Mouse (Mus musculus): ENCODE results near the gene Sft2d1. TPM values are rescaled to one million over a fixed set of nuclear protein-coding genes. Genes with fewer than 3 reads are reported as not detected.

The Sft2d1 gene
- total and polyA plus RNA-seq, 2 experiments: 59.7 to 67.4 TPM

- peak; percentile 86 for DNase-seq (ENCODE audit: extremely low read depth, low read depth, low spot score)
- 17% methylated on average over 3 of the region's 3 CpGs for WGBS
- Histone ChIP-seq H3K79me2 (ENCODE audit: control insufficient read depth, insufficient read depth, low read length) (no peaks in the 10 kb centered on the region), H3K9ac (ENCODE audit: low read depth, low read length) (no peak overlapping the region), H3K27ac (replicated peaks; ENCODE audit: insufficient read depth, low read depth, low read length) (no peak overlapping the region), H3K36me3 (ENCODE audit: control insufficient read depth, insufficient read depth, low read length) (no peaks in the 10 kb centered on the region), H3K4me1 (ENCODE audit: control insufficient read depth, insufficient read depth, low read length) (peaks cover 26% of the 10 kb centered on the region), H3K27me3 (ENCODE audit: control insufficient read depth, insufficient read depth, low read length) (no peaks in the 10 kb centered on the region), H3K4me3 (ENCODE audit: insufficient read depth, low read depth, low read length) (no peak overlapping the region)
- TF ChIP-seq POLR2A (IDR thresholded peaks at IDR 0.05; ENCODE audit: extremely low read depth, insufficient read depth, low read length) (no peak), CTCF (IDR thresholded peaks at IDR 0.05; ENCODE audit: low read depth, low read length) (no peak)
These were observed 33.6 kb upstream of the Sft2d1 start for GRCm38 (mm10) chr17:8277266-8277665.

- Histone ChIP-seq H3K36me3 (ENCODE audit: control insufficient read depth, insufficient read depth, low read length) (no peaks in the 10 kb centered on the region), H3K27ac (replicated peaks; ENCODE audit: insufficient read depth, low read depth, low read length) (0 out of 2 replicates have a peak overlapping the region, but pooled peaks have one; percentile 21), H3K79me2 (ENCODE audit: control insufficient read depth, insufficient read depth, low read length) (no peaks in the 10 kb centered on the region), H3K4me1 (ENCODE audit: control insufficient read depth, insufficient read depth, low read length) (peaks cover 24% of the 10 kb centered on the region), H3K9ac (ENCODE audit: low read depth, low read length) (no peak overlapping the region), H3K27me3 (ENCODE audit: control insufficient read depth, insufficient read depth, low read length) (no peaks in the 10 kb centered on the region), H3K4me3 (ENCODE audit: insufficient read depth, low read depth, low read length) (no peak overlapping the region)
- peak; percentile 87 for DNase-seq (ENCODE audit: extremely low read depth, low read depth, low spot score)
- WGBS: 40% methylated on average over 3 of the region's 3 CpGs
- TF ChIP-seq CTCF (IDR thresholded peaks at IDR 0.05; ENCODE audit: low read depth, low read length): no peak
- no peak for TF ChIP-seq POLR2A (IDR thresholded peaks at IDR 0.05; ENCODE audit: extremely low read depth, insufficient read depth, low read length)
These were observed 32.5 kb upstream of the Sft2d1 start for GRCm38 (mm10) chr17:8278356-8278755.

- 0 out of 2 replicates have a peak, but pooled peaks have one; percentile 5 for TF ChIP-seq POLR2A (IDR thresholded peaks at IDR 0.05; ENCODE audit: extremely low read depth, insufficient read depth, low read length)
- TF ChIP-seq CTCF (IDR thresholded peaks at IDR 0.05; ENCODE audit: low read depth, low read length): no peak
- no peaks in the 10 kb centered on the region for H3K36me3 ChIP-seq (ENCODE audit: control insufficient read depth, insufficient read depth, low read length)
- peak within 1 kb of the TSS; percentile 97 for H3K27ac ChIP-seq (replicated peaks; ENCODE audit: insufficient read depth, low read depth, low read length)
- H3K9ac ChIP-seq (ENCODE audit: low read depth, low read length): peak within 1 kb of the TSS; percentile 96
- H3K79me2 ChIP-seq (ENCODE audit: control insufficient read depth, insufficient read depth, low read length): peaks cover 8% of the 10 kb centered on the region; the same call in 1 of the 2 replicates
- peaks cover 10% of the 10 kb centered on the region for H3K4me1 ChIP-seq (ENCODE audit: control insufficient read depth, insufficient read depth, low read length)
- peak within 1 kb of the TSS; percentile 96 for H3K4me3 ChIP-seq (ENCODE audit: insufficient read depth, low read depth, low read length)
- WGBS: under 1% methylated on average over 35 of the region's 35 CpGs
- peak; percentile 77 for DNase-seq (ENCODE audit: extremely low read depth, low read depth, low spot score)
- no peaks in the 10 kb centered on the region for H3K27me3 ChIP-seq (ENCODE audit: control insufficient read depth, insufficient read depth, low read length)
These were observed 27.9 kb upstream of the Sft2d1 start, which contains the start of gene Mpc1 for GRCm38 (mm10) chr17:8282821-8283525. Gene Mpc1 (plus strand): TSS chr17:8282904.

- no peaks in the 10 kb centered on the region for H3K36me3 ChIP-seq (ENCODE audit: control insufficient read depth, insufficient read depth, low read length)
- WGBS: under 1% methylated on average over 77 of the region's 77 CpGs
- H3K9ac ChIP-seq (ENCODE audit: low read depth, low read length): peak overlapping the region; percentile 96
- H3K27me3 ChIP-seq (ENCODE audit: control insufficient read depth, insufficient read depth, low read length): no peaks in the 10 kb centered on the region
- peaks cover 8% of the 10 kb centered on the region; the same call in 1 of the 2 replicates for H3K79me2 ChIP-seq (ENCODE audit: control insufficient read depth, insufficient read depth, low read length)
- H3K4me3 ChIP-seq (ENCODE audit: insufficient read depth, low read depth, low read length): peak overlapping the region; percentile 96
- peak overlapping the region; percentile 97 for H3K27ac ChIP-seq (replicated peaks; ENCODE audit: insufficient read depth, low read depth, low read length)
- TF ChIP-seq CTCF (IDR thresholded peaks at IDR 0.05; ENCODE audit: low read depth, low read length): peak; percentile 39
- peak; percentile 89 for TF ChIP-seq POLR2A (IDR thresholded peaks at IDR 0.05; ENCODE audit: extremely low read depth, insufficient read depth, low read length)
- peak; percentile 88 for DNase-seq (ENCODE audit: extremely low read depth, low read depth, low spot score)
- H3K4me1 ChIP-seq (ENCODE audit: control insufficient read depth, insufficient read depth, low read length): peaks cover 7% of the 10 kb centered on the region
These were observed 27.2 kb upstream of the Sft2d1 start for GRCm38 (mm10) chr17:8283526-8284253.

GRCm38 (mm10) chr17:8284254-8284661 is 26.6 kb upstream of the Sft2d1 start:
- Histone ChIP-seq H3K9ac (ENCODE audit: low read depth, low read length) (peak overlapping the region; percentile 96), H3K36me3 (ENCODE audit: control insufficient read depth, insufficient read depth, low read length) (peaks cover 2% of the 10 kb centered on the region; the same call in 1 of the 2 replicates), H3K4me1 (ENCODE audit: control insufficient read depth, insufficient read depth, low read length) (peaks cover 7% of the 10 kb centered on the region), H3K4me3 (ENCODE audit: insufficient read depth, low read depth, low read length) (peak overlapping the region; percentile 96), H3K79me2 (ENCODE audit: control insufficient read depth, insufficient read depth, low read length) (peaks cover 8% of the 10 kb centered on the region; the same call in 1 of the 2 replicates), H3K27me3 (ENCODE audit: control insufficient read depth, insufficient read depth, low read length) (no peaks in the 10 kb centered on the region), H3K27ac (replicated peaks; ENCODE audit: insufficient read depth, low read depth, low read length) (peak overlapping the region; percentile 97)
- WGBS: under 1% methylated on average over 32 of the region's 32 CpGs
- peak; percentile 76 for DNase-seq (ENCODE audit: extremely low read depth, low read depth, low spot score)
- TF ChIP-seq CTCF (IDR thresholded peaks at IDR 0.05; ENCODE audit: low read depth, low read length): no peak
- 0 out of 2 replicates have a peak, but pooled peaks have one; percentile 48 for TF ChIP-seq POLR2A (IDR thresholded peaks at IDR 0.05; ENCODE audit: extremely low read depth, insufficient read depth, low read length)

Data from liver, adult 2 months (tissue).